Mouse (Mus musculus) lung, embryonic 14.5 days (tissue): ENCODE data around the gene Foxq1. TPM values are rescaled to one million over a fixed set of nuclear protein-coding genes. Genes with fewer than 3 reads are reported as not detected.

ENCODE experiments used
- ATAC-seq: fragments of 200-750 bp; cut with Nextera tagmentation; 2 replicates; pipeline ENCODE4 v1.8.0; 2017; ENCODE audit warnings: mild to moderate bottlenecking, moderate TSS enrichment, moderate library complexity; ENCODE audit not compliant: insufficient read depth
- DNase-seq: peaks from one replicate; pipeline ENCODE4 v3.0.0-alpha.2; 2015
- H3K27ac ChIP-seq: fragments of 300-500 bp; sonication (generic); 2 replicates; pipeline ENCODE4 v1.5.1; 2014; ENCODE audit warnings: low read depth, mild to moderate bottlenecking, moderate library complexity
- H3K27me3 ChIP-seq: fragments of 300-500 bp; sonication (generic); 2 replicates; pipeline ENCODE4 v1.6.1; 2014; ENCODE audit warnings: low read length, control low read depth; ENCODE audit not compliant: insufficient read depth
- H3K36me3 ChIP-seq: fragments of 300-500 bp; sonication (generic); 2 replicates; pipeline ENCODE4 v1.6.1; 2014; ENCODE audit warnings: control low read depth; ENCODE audit not compliant: insufficient read depth
- H3K4me1 ChIP-seq: fragments of 300-500 bp; sonication (generic); 2 replicates; pipeline ENCODE4 v1.6.1; 2014; ENCODE audit warnings: antibody characterized with exemption, control low read depth; ENCODE audit not compliant: insufficient read depth
- H3K4me2 ChIP-seq: fragments of 300-500 bp; sonication (generic); 2 replicates; pipeline ENCODE4 v1.6.1; 2014; ENCODE audit warnings: mild to moderate bottlenecking
- H3K4me3 ChIP-seq: fragments of 300-500 bp; sonication (generic); 2 replicates; pipeline ENCODE4 v1.5.1; 2014; ENCODE audit warnings: low read depth, low read length
- H3K9ac ChIP-seq: fragments of 300-500 bp; sonication (generic); 2 replicates; pipeline ENCODE4 v1.6.1; 2014
- H3K9me3 ChIP-seq: fragments of 300-500 bp; sonication (generic); 2 replicates; pipeline ENCODE4 v1.6.1; 2016; ENCODE audit warnings: low read depth, low read length, control low read depth
- CTCF ChIP-seq: IDR thresholded peaks from 2 replicates; pipeline ENCODE4 v1.5.1; 2016; ENCODE audit warnings: antibody characterized with exemption, low read depth
- WGBS: fragments of 180-500 bp; shearing (Covaris S2); extraction: QIAGEN DNeasy Blood & Tissue Kit; methylation state at CpG from one replicate; pipeline ENCODE4 v1.1.7; 2014; 5-methylcytosine and 5-hydroxymethylcytosine counted together
- polyA plus RNA-seq: library from polyadenylated mRNA; unstranded; fragments of >200 nt; fragmentation: Nextera tagmentation; extraction: Ambion mirVana; gene quantifications from 2 replicates; pipeline ENCODE4 v1.2.1, GENCODE M21; 2014

Gene Foxq1
- 0.78 and 0.92 TPM in 2 replicates for polyA plus RNA-seq

DNA sequence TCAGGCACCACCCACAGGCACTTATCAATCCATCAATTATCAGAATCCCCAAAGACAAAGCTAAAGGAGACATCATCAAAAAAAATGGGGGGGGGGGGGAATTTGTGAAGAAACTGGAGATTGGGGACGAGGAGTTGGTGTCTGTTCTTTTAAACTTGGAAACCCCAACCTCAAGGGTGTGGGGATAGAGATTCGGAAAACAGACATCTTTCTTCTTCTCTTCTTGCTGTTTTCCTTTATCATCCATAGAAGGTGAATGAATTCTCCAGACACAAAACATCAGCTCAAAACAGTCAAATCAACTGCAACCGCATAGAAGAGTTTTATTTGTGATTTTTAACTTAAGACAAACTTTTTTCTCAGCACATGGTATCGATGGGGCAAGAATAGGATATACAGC lies at the start of gene Foxq1:
TSS of gene Foxq1 (plus strand) at position 301 of the 400 bp plus-strand sequence.
- H3K4me1 ChIP-seq: peaks cover 4% of the 10 kb centered on the region; the same call in 1 of the 2 replicates
- TF ChIP-seq CTCF: no peak
- peak within 1 kb of the TSS; percentile 100 for H3K4me2 ChIP-seq
- DNase-seq (no peak), ATAC-seq (no peak)
- H3K9ac ChIP-seq: no peak within 1 kb of the TSS
- no peaks in the 10 kb centered on the region for H3K36me3 ChIP-seq
- 76% methylated on average over 4 of the region's 4 CpGs for whole genome bisulfite sequencing
- no peak within 1 kb of the TSS for H3K27ac ChIP-seq
- peaks cover 68% of the 10 kb centered on the region for H3K27me3 ChIP-seq
- H3K9me3 ChIP-seq: no peaks in the 10 kb centered on the region
- H3K4me3 ChIP-seq: no peak within 1 kb of the TSS; the same call in 1 of the 2 replicates

- ATAC-seq (no peak; the same call in 1 of the 2 replicates), DNase-seq (peak; percentile 55)
- Histone ChIP-seq H3K9ac (no peak overlapping the region), H3K36me3 (no peaks in the 10 kb centered on the region), H3K27ac (no peak overlapping the region), H3K4me2 (no peak overlapping the region), H3K9me3 (no peaks in the 10 kb centered on the region), H3K4me1 (no peaks in the 10 kb centered on the region), H3K4me3 (no peak overlapping the region), H3K27me3 (no peaks in the 10 kb centered on the region)
- 23% methylated on average over 8 of the region's 8 CpGs for WGBS
- TF ChIP-seq CTCF: no peak
These were observed 49.3 kb upstream of the Foxq1 start for GRCm38 (mm10) chr13:31506494-31507167.

GRCm38 (mm10) chr13:31515261-31515660 lies 40.7 kb upstream of the Foxq1 start:
- Histone ChIP-seq H3K4me3 (no peak overlapping the region), H3K36me3 (no peaks in the 10 kb centered on the region), H3K27me3 (no peaks in the 10 kb centered on the region), H3K9me3 (no peaks in the 10 kb centered on the region), H3K4me2 (no peak overlapping the region), H3K9ac (no peak overlapping the region), H3K27ac (no peak overlapping the region), H3K4me1 (no peaks in the 10 kb centered on the region)
- ATAC-seq: no peak
- TF ChIP-seq CTCF: no peak
- 84% methylated on average over 7 of the region's 7 CpGs for WGBS
- DNase-seq: no peak

GRCm38 (mm10) chr13:31518411-31518886 lies 37.5 kb upstream of the Foxq1 start:
- Histone ChIP-seq H3K4me2 (no peak overlapping the region), H3K4me1 (no peaks in the 10 kb centered on the region), H3K27me3 (no peaks in the 10 kb centered on the region), H3K9ac (no peak overlapping the region), H3K27ac (no peak overlapping the region), H3K36me3 (no peaks in the 10 kb centered on the region), H3K9me3 (no peaks in the 10 kb centered on the region), H3K4me3 (no peak overlapping the region)
- WGBS: 39% methylated on average over 10 of the region's 10 CpGs
- no peak for ATAC-seq
- DNase-seq: peak; percentile 43
- TF ChIP-seq CTCF: no peak

DNA sequence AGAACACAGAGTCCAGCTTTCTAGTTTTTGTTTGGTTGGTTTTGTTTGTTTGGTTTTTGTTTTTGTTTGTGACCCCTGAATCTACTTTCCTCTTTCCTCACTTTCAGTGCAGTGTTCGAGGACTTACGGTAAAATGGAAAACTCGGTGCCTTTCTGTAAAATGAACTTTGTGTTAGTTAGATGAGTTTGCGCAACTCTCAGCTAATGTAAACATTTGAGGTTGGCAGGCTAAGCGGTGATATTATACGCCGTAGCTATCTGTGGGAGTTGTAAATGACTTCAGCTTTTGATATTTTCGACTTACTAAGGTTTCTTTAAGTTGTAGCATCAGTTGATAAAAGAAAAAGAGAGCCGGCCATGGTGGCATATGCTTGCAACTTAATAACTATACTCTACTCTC lies 37.0 kb upstream of the Foxq1 start:
- no peak overlapping the region for H3K4me3 ChIP-seq

GRCm38 (mm10) chr13:31524976-31525375 lies 31.0 kb upstream of the Foxq1 start:
- Histone ChIP-seq H3K9me3 (no peaks in the 10 kb centered on the region), H3K27me3 (no peaks in the 10 kb centered on the region), H3K36me3 (no peaks in the 10 kb centered on the region), H3K9ac (no peak overlapping the region), H3K4me2 (no peak overlapping the region), H3K4me1 (no peaks in the 10 kb centered on the region), H3K4me3 (no peak overlapping the region), H3K27ac (no peak overlapping the region)
- WGBS: 70% methylated on average over 4 of the region's 4 CpGs
- no peak for TF ChIP-seq CTCF
- no peak for DNase-seq
- ATAC-seq: no peak

More for the DNA sequence above, 37.0 kb upstream of the Foxq1 start:
- Histone ChIP-seq H3K27ac (no peak overlapping the region), H3K9me3 (no peaks in the 10 kb centered on the region), H3K9ac (no peak overlapping the region), H3K4me2 (no peak overlapping the region), H3K27me3 (no peaks in the 10 kb centered on the region), H3K4me1 (no peaks in the 10 kb centered on the region), H3K36me3 (no peaks in the 10 kb centered on the region)
- 45% methylated on average over 9 of the region's 9 CpGs for WGBS
- DNase-seq: peak; percentile 80
- no peak for ATAC-seq
- TF ChIP-seq CTCF: no peak

DNA sequence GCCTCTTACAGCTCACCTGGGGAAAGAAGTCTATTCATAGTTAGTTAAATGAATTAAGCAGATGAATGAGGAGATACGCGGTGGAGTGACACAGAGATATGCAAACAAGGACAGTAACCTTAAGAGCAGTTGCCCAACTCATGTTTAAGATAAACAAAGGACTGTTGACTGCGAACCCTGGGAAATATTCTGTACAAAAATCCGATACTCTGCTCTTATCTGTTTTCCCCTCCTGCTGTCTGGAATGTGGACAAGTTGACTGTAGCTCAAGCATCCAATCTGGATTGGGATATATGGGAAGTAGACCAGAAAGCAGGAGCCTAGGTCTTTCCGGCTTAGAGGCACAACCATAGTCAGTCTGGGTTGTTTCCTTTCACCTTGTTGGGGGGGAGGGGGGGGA lies 24.7 kb upstream of the Foxq1 start:
- Histone ChIP-seq H3K27ac (no peak overlapping the region), H3K4me2 (no peak overlapping the region), H3K9ac (no peak overlapping the region), H3K4me1 (peaks cover 5% of the 10 kb centered on the region; the same call in 1 of the 2 replicates), H3K4me3 (no peak overlapping the region), H3K9me3 (no peaks in the 10 kb centered on the region), H3K27me3 (no peaks in the 10 kb centered on the region), H3K36me3 (no peaks in the 10 kb centered on the region)
- ATAC-seq (no peak), DNase-seq (no peak)
- WGBS: 47% methylated on average over 5 of the region's 5 CpGs
- no peak for TF ChIP-seq CTCF
